Mouse (Mus musculus): ENCODE data around the gene 9130008F23Rik.

DNA sequence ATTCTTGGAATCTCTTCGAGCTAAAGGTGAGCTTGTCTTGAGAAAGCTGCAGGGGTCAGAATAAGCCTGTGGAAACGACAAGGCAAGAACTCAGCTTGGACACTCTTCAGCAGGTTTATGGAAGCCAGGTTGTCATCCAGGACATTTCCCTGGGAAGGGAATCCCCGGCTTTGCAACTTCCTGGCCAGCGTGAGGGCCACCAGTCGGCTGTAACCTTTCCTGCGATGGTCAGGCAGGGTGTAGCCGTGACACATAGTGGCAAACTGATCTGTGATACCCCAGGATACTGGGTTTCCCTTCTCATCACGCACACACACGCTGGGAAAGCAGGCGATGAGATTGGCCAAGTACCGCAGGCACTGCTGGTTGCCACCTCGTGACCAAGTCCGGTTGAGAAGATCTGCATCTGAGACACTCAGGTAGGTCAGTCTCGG is 24.4 kb upstream of the 9130008F23Rik start:
- no peak for TF ChIP-seq CTCF (IDR thresholded peaks at IDR 0.05; ENCODE audit: low read depth)
- no peak for TF ChIP-seq EP300 (IDR thresholded peaks at IDR 0.05; ENCODE audit: low read depth)

Measured in liver, embryonic 14.5 days (tissue).